Mouse (Mus musculus) thymus, adult 2 months (tissue): ENCODE measurements around the gene Gnai2. TPM values are rescaled to one million over a fixed set of nuclear protein-coding genes. Genes with fewer than 3 reads are reported as not detected.
A peak's percentile ranks its signal among the peaks of the same experiment; 100 is the strongest.

ENCODE experiments used
- DNase-seq: peaks from one replicate; pipeline ENCODE4 v3.0.0; 2021
- H3K27ac ChIP-seq: fragments of 200-500 bp; 2 replicates; pipeline ENCODE4 v1.5.1; 2012; ENCODE audit warnings: low read length, control low read depth; ENCODE audit not compliant: control insufficient read depth, insufficient read depth
- H3K27me3 ChIP-seq: fragments of 200-500 bp; 2 replicates; pipeline ENCODE4 v1.6.1; 2012; ENCODE audit warnings: mild to moderate bottlenecking, low read length, moderate library complexity, mixed read lengths; ENCODE audit not compliant: control insufficient read depth, insufficient read depth
- H3K36me3 ChIP-seq: fragments of 200-500 bp; 2 replicates; pipeline ENCODE4 v1.6.1; 2012; ENCODE audit warnings: mild to moderate bottlenecking, low read length, moderate library complexity; ENCODE audit not compliant: control insufficient read depth, insufficient read depth
- H3K4me1 ChIP-seq: fragments of 200-500 bp; replicated peaks from 2 replicates; pipeline ENCODE4 v1.6.1; 2012; ENCODE audit warnings: low read length; ENCODE audit not compliant: control insufficient read depth, insufficient read depth
- H3K4me3 ChIP-seq: fragments of 200-500 bp; 2 replicates; pipeline ENCODE4 v1.5.1; 2012; ENCODE audit warnings: mild to moderate bottlenecking, low read length, control low read depth, moderate library complexity; ENCODE audit not compliant: control insufficient read depth, insufficient read depth
- CTCF ChIP-seq: fragments of 200-500 bp; IDR thresholded peaks from 2 replicates; pipeline ENCODE4 v1.5.1; 2012; ENCODE audit warnings: mild to moderate bottlenecking, control low read depth, low read length, moderate library complexity, borderline replicate concordance; ENCODE audit not compliant: control insufficient read depth, poor library complexity, insufficient read depth; ENCODE audit errors: extremely low read depth
- POLR2A ChIP-seq: fragments of 200-500 bp; IDR thresholded peaks from 2 replicates; pipeline ENCODE4 v1.6.1; 2012; ENCODE audit warnings: mild to moderate bottlenecking, low read length, control low read depth, moderate library complexity; ENCODE audit not compliant: control insufficient read depth, poor library complexity, insufficient read depth; ENCODE audit errors: extremely low read depth
- WGBS: fragments of 180-500 bp; shearing (Covaris S2); methylation state at CpG from one replicate; pipeline ENCODE4 v1.1.7; 2018; 5-methylcytosine and 5-hydroxymethylcytosine counted together
- polyA plus RNA-seq: library from polyadenylated mRNA; depleted of rRNA; stranded (reverse); fragments of >200 nt; gene quantifications from 2 replicates; pipeline ENCODE4 v1.2.3, GENCODE M21; 2012

Gnai2 gene
- polyA plus RNA-seq, 1 experiment: 1,267 TPM

- Histone ChIP-seq H3K36me3 (no peaks in the 10 kb centered on the region), H3K4me3 (no peak overlapping the region), H3K27me3 (no peaks in the 10 kb centered on the region), H3K27ac (no peak overlapping the region), H3K4me1 (peaks cover 22% of the 10 kb centered on the region)
- TF ChIP-seq CTCF (no peak), POLR2A (no peak)
- 93% methylated on average over 2 of the region's 2 CpGs for WGBS
- no peak for DNase-seq
Observed at GRCm38 (mm10) chr9:107572327-107572662, 62.9 kb downstream of the Gnai2 start.

- H3K27ac ChIP-seq: no peak overlapping the region
- TF ChIP-seq CTCF (no peak), POLR2A (no peak)
- no peaks in the 10 kb centered on the region for H3K36me3 ChIP-seq
- DNase-seq: no peak
- 93% methylated on average over 22 of the region's 22 CpGs for WGBS
- H3K27me3 ChIP-seq: no peaks in the 10 kb centered on the region
- peaks cover 22% of the 10 kb centered on the region for H3K4me1 ChIP-seq
- no peak overlapping the region for H3K4me3 ChIP-seq
Observed at GRCm38 (mm10) chr9:107571534-107572326, 63.4 kb downstream of the Gnai2 start.

- no peak for DNase-seq
- Histone ChIP-seq H3K27me3 (no peaks in the 10 kb centered on the region), H3K4me1 (peaks cover 22% of the 10 kb centered on the region), H3K27ac (no peak overlapping the region), H3K36me3 (no peaks in the 10 kb centered on the region), H3K4me3 (no peak overlapping the region)
- TF ChIP-seq POLR2A (no peak), CTCF (no peak)
- 97% methylated on average over 21 of the region's 21 CpGs for WGBS
Observed at GRCm38 (mm10) chr9:107570845-107571244, 64.3 kb downstream of the Gnai2 start.

- H3K4me1 ChIP-seq: peaks cover 28% of the 10 kb centered on the region
- 80% methylated on average over 13 of the region's 13 CpGs for WGBS
- no peaks in the 10 kb centered on the region; the same call in 1 of the 2 replicates for H3K36me3 ChIP-seq
- no peak overlapping the region for H3K27ac ChIP-seq
- peak overlapping the region; percentile 13; the same call in 1 of the 2 replicates for H3K4me3 ChIP-seq
- TF ChIP-seq CTCF (no peak), POLR2A (no peak)
- no peak for DNase-seq
- no peaks in the 10 kb centered on the region for H3K27me3 ChIP-seq
Observed at GRCm38 (mm10) chr9:107570016-107570415, 65.2 kb downstream of the Gnai2 start.

GRCm38 (mm10) chr9:107569270-107569669, 65.9 kb downstream of the Gnai2 start:
- H3K27ac ChIP-seq: no peak overlapping the region
- H3K27me3 ChIP-seq: no peaks in the 10 kb centered on the region
- no peak for DNase-seq
- peak overlapping the region; percentile 85 for H3K4me3 ChIP-seq
- no peak for TF ChIP-seq POLR2A
- TF ChIP-seq CTCF: 0 out of 2 replicates have a peak, but pooled peaks have one; percentile 14
- peaks cover 29% of the 10 kb centered on the region for H3K4me1 ChIP-seq
- no peaks in the 10 kb centered on the region; the same call in 1 of the 2 replicates for H3K36me3 ChIP-seq
- under 1% methylated on average over 23 of the region's 23 CpGs for WGBS

- WGBS: 1% methylated on average over 41 of the region's 41 CpGs
- Histone ChIP-seq H3K4me3 (peak overlapping the region; percentile 85), H3K27me3 (no peaks in the 10 kb centered on the region), H3K4me1 (peaks cover 34% of the 10 kb centered on the region), H3K27ac (no peak overlapping the region), H3K36me3 (no peaks in the 10 kb centered on the region; the same call in 1 of the 2 replicates)
- peak; percentile 81 for DNase-seq
- 0 out of 2 replicates have a peak, but pooled peaks have one; percentile 4 for TF ChIP-seq POLR2A
- TF ChIP-seq CTCF: no peak
Observed at GRCm38 (mm10) chr9:107568331-107569261, 66.6 kb downstream of the Gnai2 start.
